ENCODE assay signal across 24 mouse cellular contexts in genomic region chr5:16724820-16725219, GRCm38 (mm10).
DNase-seq lines count a peak whose midpoint lies in the region; ATAC-seq lines count a peak whose summit lies in the region.
"Had no signal": no experiment of that assay in that cellular context is flagged by ENCODE, and none has a peak within 500 bp of the region (broad histone marks: within the 10 kb centered on the region; RNA-seq: fewer than 3 reads in every experiment).

No protein-coding gene starts in this region.

- peak; percentile 57; the same call in 1 of the 2 replicates for ATAC-seq in frontal cortex, adult (ENCODE audit: low TSS enrichment)
- no peak for ATAC-seq in hindbrain, embryonic 13.5 days (ENCODE audit: low FRiP score)
- ATAC-seq: forebrain, embryonic 15.5 days; hindbrain, embryonic 16.5 days; intestine, embryonic 16.5 days had no signal

- no peak overlapping the region for H3K27ac ChIP-seq in hindbrain, embryonic 13.5 days
- H3K27ac ChIP-seq: embryonic facial prominence, embryonic 12.5 days; forebrain, embryonic 15.5 days; gastrocnemius, adult 2 months; hindbrain, embryonic 12.5 days had no signal

- no peaks in the 10 kb centered on the region for H3K4me1 ChIP-seq in hindbrain, embryonic 13.5 days (replicated peaks)
- H3K4me1 ChIP-seq: embryonic facial prominence, embryonic 12.5 days; forebrain, embryonic 15.5 days; hindbrain, embryonic 12.5 days had no signal

- no peaks in the 10 kb centered on the region for H3K9me3 ChIP-seq in hindbrain, embryonic 13.5 days
- H3K9me3 ChIP-seq: embryonic facial prominence, embryonic 12.5 days; forebrain, embryonic 15.5 days; G1E; hindbrain, embryonic 12.5 days had no signal

- intact Hi-C loops in left cerebral cortex, postnatal 10 days (cut with DNase I) = no loop called here

- H3K36me3 ChIP-seq in hindbrain, embryonic 13.5 days = no peaks in the 10 kb centered on the region
- H3K36me3 ChIP-seq: embryonic facial prominence, embryonic 12.5 days; forebrain, embryonic 15.5 days; G1E; hindbrain, embryonic 12.5 days had no signal

- no peaks in the 10 kb centered on the region for H3K27me3 ChIP-seq in hindbrain, embryonic 13.5 days
- H3K27me3 ChIP-seq: CH12.LX; embryonic facial prominence, embryonic 12.5 days; forebrain, embryonic 15.5 days; hindbrain, embryonic 12.5 days had no signal

- no peak for DNase-seq in frontal cortex, adult 2 months (ENCODE audit: extremely low spot score in 1 of 2, low spot score in 1 of 2)
- DNase-seq in NIH3T3 (ENCODE audit: low read depth) = peak; percentile 60
- DNase-seq in brain, adult 2 months (ENCODE audit: low read depth, low spot score) = peak; percentile 16
- peak; percentile 15 for DNase-seq in telencephalon, adult 2 months (ENCODE audit: low read depth, low spot score)
- no peak for DNase-seq in left cerebral cortex, postnatal 10 days (ENCODE audit: extremely low spot score in 1 of 2, low spot score in 2 of 2)
- DNase-seq: adrenal gland, adult 8-10 months; adrenal gland, postnatal 25 days; B cell, adult 2 months; cerebellum, adult 18-20 months; cerebellum, adult 9-10 months; cerebellum, postnatal 14 days; gastrocnemius, adult 2 months; gastrocnemius, postnatal 14 days; heart, adult 11 months had no signal

- no peak overlapping the region for H3K4me2 ChIP-seq in hindbrain, embryonic 13.5 days
- H3K4me2 ChIP-seq: embryonic facial prominence, embryonic 12.5 days; forebrain, embryonic 15.5 days; heart, embryonic 11.5 days; hindbrain, embryonic 12.5 days had no signal

- H3K4me3 ChIP-seq in hindbrain, embryonic 13.5 days = no peak overlapping the region
- H3K4me3 ChIP-seq: embryonic facial prominence, embryonic 12.5 days; forebrain, embryonic 15.5 days; gastrocnemius, adult 2 months; hindbrain, embryonic 12.5 days had no signal

- no peak overlapping the region for H3K9ac ChIP-seq in hindbrain, embryonic 13.5 days
- H3K9ac ChIP-seq: embryonic facial prominence, embryonic 12.5 days; forebrain, embryonic 15.5 days; hindbrain, embryonic 12.5 days had no signal

Comparison
In these comparisons a context has a peak if more than half of its experiments do, and no peak if none do; other contexts are left out.
1. DNase-seq: peak in NIH3T3 (single experiment), brain, adult 2 months (single experiment) and telencephalon, adult 2 months (single experiment); none in frontal cortex, adult 2 months (0 of 2) and left cerebral cortex, postnatal 10 days (0 of 2).